Mouse (Mus musculus): Measurements from ENCODE around the gene Gnao1. TPM values are rescaled to one million over a fixed set of nuclear protein-coding genes. Genes with fewer than 3 reads are reported as not detected.

Gene Gnao1
- total RNA-seq, 2 experiments from 2014 or later = 949 to 978 TPM

- DNase-seq (ENCODE audit: low spot score in 2 of 2) = no peak
- intact Hi-C loops (cut with DNase I) = no loop called here
Measured at GRCm38 (mm10) chr8:93973831-93974375, 164.1 kb downstream of the Gnao1 start.

- intact Hi-C loops (cut with DNase I) = no loop called here
Measured at GRCm38 (mm10) chr8:93974602-93975186, 164.9 kb downstream of the Gnao1 start.

GRCm38 (mm10) chr8:93975358-93975757, 165.6 kb downstream of the Gnao1 start:
- no peak for DNase-seq (ENCODE audit: low spot score in 2 of 2)
- intact Hi-C loops (cut with DNase I) = no loop called here

More at GRCm38 (mm10) chr8:93974602-93975186, 164.9 kb downstream of the Gnao1 start:
- no peak for DNase-seq (ENCODE audit: low spot score in 2 of 2)

GRCm38 (mm10) chr8:93976446-93977211, 166.9 kb downstream of the Gnao1 start:
- intact Hi-C loops (cut with DNase I) = no loop called here
- DNase-seq (ENCODE audit: low spot score in 2 of 2) = no peak

GRCm38 (mm10) chr8:93980141-93980540, 170.4 kb downstream of the Gnao1 start:
- intact Hi-C loops (cut with DNase I) = no loop called here
- no peak for DNase-seq (ENCODE audit: low spot score in 2 of 2)

GRCm38 (mm10) chr8:93981679-93982215, 172.0 kb downstream of the Gnao1 start:
- intact Hi-C loops (cut with DNase I) = no loop called here
- no peak for DNase-seq (ENCODE audit: low spot score in 2 of 2)

GRCm38 (mm10) chr8:93983827-93984226, 174.1 kb downstream of the Gnao1 start:
- DNase-seq (ENCODE audit: low spot score in 2 of 2) = peak in 1 of 2 experiments; percentile 33
- intact Hi-C loops (cut with DNase I) = no loop called here

- intact Hi-C loops (cut with DNase I) = no loop called here
- no peak for DNase-seq (ENCODE audit: low spot score in 2 of 2)
Measured at GRCm38 (mm10) chr8:93984731-93985130, 175.0 kb downstream of the Gnao1 start.

- intact Hi-C loops (cut with DNase I) = no loop called here
- no peak for DNase-seq (ENCODE audit: low spot score in 2 of 2)
Measured at GRCm38 (mm10) chr8:93989739-93990138, 180.0 kb downstream of the Gnao1 start.

- DNase-seq (ENCODE audit: low spot score in 2 of 2) = no peak
Measured at GRCm38 (mm10) chr8:93998961-93999360, 189.2 kb downstream of the Gnao1 start.

GRCm38 (mm10) chr8:94004139-94004538, 194.4 kb downstream of the Gnao1 start:
- DNase-seq (ENCODE audit: low spot score in 2 of 2) = no peak

More at GRCm38 (mm10) chr8:93998961-93999360, 189.2 kb downstream of the Gnao1 start:
- intact Hi-C loops (cut with DNase I) = no loop called here

GRCm38 (mm10) chr8:94009243-94009845, 199.6 kb downstream of the Gnao1 start:
- DNase-seq (ENCODE audit: low spot score in 2 of 2) = no peak
- intact Hi-C loops (cut with DNase I) = no loop called here

More at GRCm38 (mm10) chr8:94004139-94004538, 194.4 kb downstream of the Gnao1 start:
- intact Hi-C loops (cut with DNase I) = no loop called here

GRCm38 (mm10) chr8:94010101-94010705, 200.4 kb downstream of the Gnao1 start:
- no peak for DNase-seq (ENCODE audit: low spot score in 2 of 2)
- intact Hi-C loops (cut with DNase I) = no loop called here

GRCm38 (mm10) chr8:94011076-94012012, 201.6 kb downstream of the Gnao1 start:
- intact Hi-C loops (cut with DNase I) = no loop called here

GRCm38 (mm10) chr8:94012013-94012951, 202.5 kb downstream of the Gnao1 start, which contains the start of gene Amfr:
Gene Amfr, minus strand, starts transcription at chr8:94012842.
- peak; percentile 34 to 45 for DNase-seq (ENCODE audit: low spot score in 2 of 2)
- intact Hi-C loops (cut with DNase I) = no loop called here

More at GRCm38 (mm10) chr8:94011076-94012012, 201.6 kb downstream of the Gnao1 start:
- DNase-seq (ENCODE audit: low spot score in 2 of 2) = no peak

GRCm38 (mm10) chr8:94013026-94013612, 203.4 kb downstream of the Gnao1 start:
- intact Hi-C loops (cut with DNase I) = no loop called here
- DNase-seq (ENCODE audit: low spot score in 2 of 2) = no peak

Data from left cerebral cortex, postnatal 14 days (tissue).